Mouse (Mus musculus) cerebellum, adult 9-10 months (tissue): Measurements from ENCODE around the gene Atf7ip.

Experiments
- DNase-seq: peaks from one replicate; pipeline ENCODE4 v3.0.0; 2022

The Atf7ip gene

GRCm38 (mm10) chr6:136653331-136653730 lies 147.4 kb downstream of the Atf7ip start:
- DNase-seq: no peak

DNA sequence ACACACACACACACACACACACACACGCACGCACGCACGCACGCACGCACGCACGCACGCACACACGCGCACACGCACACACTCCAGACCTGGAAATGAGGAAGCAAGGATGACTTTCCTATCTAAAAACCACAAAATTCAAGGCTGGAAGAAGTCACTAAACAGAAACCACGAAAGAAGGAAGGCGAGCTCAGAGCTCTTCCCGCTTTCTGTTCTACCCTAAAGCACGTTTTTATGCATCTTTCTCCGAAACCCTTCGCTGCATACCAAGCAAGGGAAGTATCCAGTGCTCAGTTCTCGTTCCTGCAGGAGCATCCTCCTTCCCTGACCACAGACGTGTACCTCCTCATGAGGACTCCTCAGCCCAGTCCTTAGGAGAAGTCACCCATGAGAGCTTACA lies 148.5 kb downstream of the Atf7ip start:
- DNase-seq: no peak

DNA sequence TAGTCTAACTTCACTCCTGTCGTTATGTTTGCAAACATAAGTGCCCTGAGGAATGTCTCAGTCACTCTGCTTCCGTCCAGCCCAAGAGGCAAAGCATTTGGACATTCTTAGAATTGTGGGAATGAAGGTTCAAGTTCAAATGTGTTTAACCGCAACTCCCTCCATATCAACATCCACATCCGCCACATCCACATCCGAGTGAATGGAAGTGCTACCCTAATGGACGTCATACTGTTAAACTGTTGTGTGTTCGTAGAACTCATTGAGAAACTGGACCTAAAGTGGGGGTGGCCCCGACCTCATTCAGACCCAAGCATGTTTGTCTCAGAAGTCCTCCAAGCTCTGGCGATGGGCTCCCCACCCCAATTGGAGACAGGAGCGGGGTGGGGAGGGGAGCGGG lies 149.8 kb downstream of the Atf7ip start:
- no peak for DNase-seq

DNA sequence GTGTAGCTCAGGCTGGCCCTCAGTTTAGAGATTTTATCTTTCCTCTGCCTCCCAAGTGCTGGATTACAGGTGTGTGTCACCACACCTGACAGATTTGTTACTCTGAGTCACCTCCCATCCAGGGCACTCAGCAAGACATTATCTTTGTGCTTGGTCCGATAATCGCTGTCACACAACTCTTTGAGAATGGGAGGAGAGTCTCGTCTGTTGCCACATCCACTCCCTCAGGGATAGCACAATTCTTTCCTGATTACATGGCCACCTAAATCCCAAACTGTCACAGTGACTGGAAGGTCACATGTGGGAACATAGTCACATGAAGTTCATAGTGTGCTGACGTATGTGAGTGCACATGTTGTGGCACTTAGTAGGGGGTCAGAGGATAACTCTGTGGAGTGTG lies 152.3 kb downstream of the Atf7ip start:
- DNase-seq: no peak

DNA sequence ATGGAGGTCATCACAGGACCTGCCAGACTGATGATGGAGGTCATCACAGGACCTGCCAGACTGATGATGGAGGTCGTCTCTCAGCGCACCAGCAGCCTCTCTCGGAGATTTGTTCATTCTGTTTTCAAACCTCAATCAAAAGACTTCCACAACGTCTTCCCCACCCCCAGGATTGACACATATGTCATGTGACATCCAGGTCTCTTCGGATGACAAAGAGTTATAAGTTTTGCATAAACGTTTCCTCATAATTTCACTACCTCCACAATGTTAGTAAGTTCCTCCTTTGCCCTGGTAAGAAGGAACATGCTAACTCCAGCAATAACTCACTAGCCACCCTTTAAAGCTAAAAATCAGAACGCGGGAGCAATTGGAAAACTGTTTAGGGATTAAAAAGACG lies 153.3 kb downstream of the Atf7ip start:
- no peak for DNase-seq
